Mouse (Mus musculus): ENCODE measurements at regions not wholly inside any gene's neighbourhood (a gene's known extent, or its start where the extent isn't known, plus 50 kb on each side); places are given as distances from the start of the nearest gene placed in this dataset.

DNA sequence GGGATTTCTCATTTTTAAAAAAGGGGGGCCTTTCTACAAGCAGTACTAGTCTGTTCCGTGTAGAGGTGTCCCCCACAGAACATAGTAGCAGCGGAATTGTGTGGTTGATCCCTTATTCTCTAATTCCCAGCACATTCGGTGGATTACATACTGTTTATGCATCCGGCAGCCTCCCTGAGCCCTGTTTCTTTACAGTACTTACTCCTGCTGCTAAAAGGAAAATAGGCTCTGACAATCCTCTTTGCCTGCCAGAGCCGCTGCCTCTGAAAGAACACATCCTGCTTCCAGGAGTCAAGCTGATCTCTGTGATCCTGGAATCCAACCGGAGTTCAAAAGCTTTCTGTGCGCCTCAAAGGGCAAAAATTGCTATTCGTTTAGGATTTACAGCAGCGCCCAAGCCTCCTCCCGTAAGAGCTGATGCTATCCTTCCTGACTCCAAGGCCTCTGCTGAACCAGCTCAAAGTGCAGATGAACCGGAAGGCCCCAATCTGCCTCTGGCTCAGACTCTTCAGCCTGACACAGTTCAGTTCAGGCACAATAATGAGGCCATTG is 936.6 kb downstream of the Ndufa4 start:
- DNase-seq: peak; percentile 22

DNA sequence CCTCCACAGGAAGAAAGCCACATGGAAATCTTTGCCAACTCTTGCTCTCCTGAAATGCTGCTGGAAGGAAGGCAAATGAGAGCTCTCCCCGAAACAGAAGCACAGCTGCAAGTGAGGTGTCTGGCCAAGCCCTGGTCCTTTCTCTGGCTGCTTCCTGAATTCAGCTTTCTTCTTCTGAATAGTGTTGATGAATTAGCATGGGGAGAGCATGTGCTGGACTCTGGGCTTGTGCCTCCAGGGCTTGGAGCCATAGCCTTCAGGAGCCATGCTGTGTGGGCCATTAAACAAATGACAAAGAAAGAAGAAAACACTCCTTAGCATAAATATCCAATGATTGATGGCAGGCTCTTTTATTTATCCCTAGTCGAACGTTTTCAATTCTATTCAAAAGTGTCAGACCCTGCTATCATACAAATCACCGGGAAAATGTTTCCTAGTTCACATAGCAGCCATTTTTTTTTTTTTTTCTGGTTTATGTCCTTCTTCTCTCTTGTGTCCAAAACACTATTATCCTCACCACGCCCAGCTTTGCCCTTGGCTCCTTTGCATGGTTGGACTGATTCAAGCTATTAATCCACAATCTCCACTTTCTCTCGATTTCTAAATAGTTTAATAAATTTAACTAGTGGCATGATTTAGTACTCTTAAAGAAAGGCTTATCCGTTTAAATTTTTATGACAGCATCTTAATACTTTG is 937.3 kb downstream of the Ndufa4 start:
- DNase-seq: peak; percentile 33

DNA sequence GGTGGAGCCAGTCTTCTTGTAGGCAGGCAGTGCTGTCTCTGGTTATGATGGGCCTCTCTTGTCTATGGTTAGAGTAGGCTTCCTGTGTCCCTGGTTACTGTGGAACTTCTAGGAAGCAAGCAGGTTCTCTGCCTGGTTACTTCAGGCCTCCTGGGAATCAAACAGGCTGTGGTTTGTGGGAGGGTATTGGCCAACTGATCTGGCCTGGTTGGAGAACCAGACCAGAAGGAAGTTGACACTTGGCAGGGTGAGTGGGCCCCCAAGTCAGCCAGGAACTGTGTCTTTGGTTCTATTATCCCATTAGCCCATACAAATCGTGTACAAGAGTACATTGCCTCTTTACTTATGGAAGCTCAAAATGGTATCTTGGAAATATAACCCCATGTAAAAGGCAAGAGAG is 963.8 kb downstream of the Ndufa4 start:
- DNase-seq: no peak

DNA sequence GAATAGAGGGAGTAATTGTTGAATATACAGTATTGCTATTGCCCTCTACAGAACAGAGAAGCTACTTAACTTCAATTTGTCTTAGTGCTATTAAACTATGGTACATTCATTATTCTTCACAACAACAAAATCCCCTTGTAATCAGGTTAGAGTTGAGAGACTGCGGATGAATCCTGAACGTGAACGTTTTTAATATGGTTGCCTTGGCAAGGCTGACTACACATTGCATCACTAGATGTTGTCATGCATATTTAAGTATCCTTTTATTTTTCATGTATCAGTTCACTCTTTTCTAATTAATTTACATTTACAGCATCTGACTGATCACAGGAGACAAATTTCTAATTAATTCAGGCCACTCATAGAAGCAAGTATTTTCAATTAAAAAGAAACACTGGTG is 965.8 kb downstream of the Ndufa4 start:
- no peak for DNase-seq

All from cerebellum, adult 9-10 months (tissue).